Mouse (Mus musculus) MEL (cell line): ENCODE measurements at regions not wholly inside any gene's neighbourhood (a gene's known extent, or its start where the extent isn't known, plus 50 kb on each side); places are given as distances from the start of the nearest gene placed in this dataset.

Experiments used
- DNase-seq: peaks from one replicate; pipeline ENCODE4 v3.0.0; 2011; ENCODE audit warnings: low read depth, low spot score
- H3K27ac ChIP-seq: 2 replicates; pipeline ENCODE4 v1.5.1; 2012; ENCODE audit warnings: low read depth, mild to moderate bottlenecking, control low read depth, low read length, moderate library complexity; ENCODE audit not compliant: control insufficient read depth
- H3K27me3 ChIP-seq, 2 experiments: fragments of 150-350 bp in 1 of 2; sonication (generic) in 1 of 2; 2 replicates each; pipeline ENCODE4 v1.6.1; 2012; ENCODE audit warnings: low read length in 2 of 2, mild to moderate bottlenecking in 2 of 2, improper control_type of control experiment in 1 of 2, moderate library complexity in 1 of 2; ENCODE audit not compliant: insufficient read depth in 2 of 2, control insufficient read depth in 1 of 2
- H3K36me3 ChIP-seq, 2 experiments: 2 replicates each; pipeline ENCODE4 v1.6.1; 2012 to 2014; ENCODE audit warnings: low read length in 2 of 2, improper control_type of control experiment in 1 of 2, inconsistent platforms in 1 of 2, mild to moderate bottlenecking in 1 of 2; ENCODE audit not compliant: insufficient read depth in 2 of 2, control insufficient read depth in 1 of 2
- H3K4me1 ChIP-seq, 2 experiments: fragments of 150-350 bp in 1 of 2; sonication (generic) in 1 of 2; 2 replicates each; pipeline ENCODE4 v1.6.1; 2012; ENCODE audit warnings: low read length in 2 of 2, improper control_type of control experiment in 1 of 2, mild to moderate bottlenecking in 1 of 2; ENCODE audit not compliant: insufficient read depth in 2 of 2, control insufficient read depth in 1 of 2
- H3K4me3 ChIP-seq, 2 experiments: fragments of 150-350 bp in 1 of 2; sonication (generic) in 1 of 2; 2 replicates each; pipeline ENCODE4 v1.5.1; 2012; ENCODE audit warnings: low read depth in 2 of 2, low read length in 2 of 2, mild to moderate bottlenecking in 2 of 2, moderate library complexity in 2 of 2, control low read depth in 1 of 2, improper control_type of control experiment in 1 of 2; ENCODE audit not compliant: control insufficient read depth in 1 of 2, insufficient read depth in 1 of 2
- H3K79me2 ChIP-seq: 2 replicates; pipeline ENCODE4 v1.6.1; 2012; ENCODE audit warnings: mild to moderate bottlenecking, low read length, moderate library complexity; ENCODE audit not compliant: control insufficient read depth, poor library complexity, insufficient read depth
- H3K9ac ChIP-seq: 2 replicates; pipeline ENCODE4 v1.6.1; 2012; ENCODE audit warnings: low read depth, mild to moderate bottlenecking, control low read depth, low read length, moderate library complexity; ENCODE audit not compliant: control insufficient read depth, poor library complexity, severe bottlenecking
- H3K9me3 ChIP-seq: fragments of 150-350 bp; sonication (generic); replicated peaks from 2 replicates; pipeline ENCODE4 v1.6.1; 2012; ENCODE audit warnings: mild to moderate bottlenecking, low read length, improper control_type of control experiment, moderate library complexity; ENCODE audit not compliant: insufficient read depth
- CHD1 ChIP-seq: IDR thresholded peaks from 2 replicates; pipeline ENCODE4 v1.6.1; 2012; ENCODE audit warnings: low read depth, mild to moderate bottlenecking, inconsistent platforms, low read length, improper control_type of control experiment
- CHD2 ChIP-seq: IDR thresholded peaks from 2 replicates; pipeline ENCODE4 v1.6.1; 2011; ENCODE audit warnings: low read length, improper control_type of control experiment
- CTCF ChIP-seq, 3 experiments: IDR thresholded peaks in 2 of 3; conservative IDR thresholded peaks in 1 of 3; 2 replicates each; pipeline ENCODE4 v1.5.1; 2011 to 2012; ENCODE audit warnings: low read length in 3 of 3, low read depth in 2 of 3, mild to moderate bottlenecking in 2 of 3, improper control_type of control experiment in 1 of 3, inconsistent platforms in 1 of 3, mixed read lengths in 1 of 3, moderate library complexity in 1 of 3; ENCODE audit not compliant: control insufficient read depth in 1 of 3, insufficient read depth in 1 of 3, poor library complexity in 1 of 3, severe bottlenecking in 1 of 3
- ETS1 ChIP-seq: IDR thresholded peaks from 2 replicates; pipeline ENCODE4 v1.6.1; 2012; ENCODE audit warnings: low read depth, mild to moderate bottlenecking, inconsistent platforms, low read length, improper control_type of control experiment, moderate library complexity
- GABPA ChIP-seq: IDR thresholded peaks from 2 replicates; pipeline ENCODE4 v1.6.1; 2012; ENCODE audit warnings: low read depth, mild to moderate bottlenecking, inconsistent platforms, low read length, improper control_type of control experiment, moderate library complexity
- HCFC1 ChIP-seq: IDR thresholded peaks from 2 replicates; pipeline ENCODE4 v1.6.1; 2012; ENCODE audit warnings: low read depth, mild to moderate bottlenecking, inconsistent platforms, low read length, improper control_type of control experiment, moderate library complexity
- JUND ChIP-seq: IDR thresholded peaks from 2 replicates; pipeline ENCODE4 v1.6.1; 2011; ENCODE audit warnings: low read depth, mild to moderate bottlenecking, improper control_type of control experiment, low read length
- KAT2A ChIP-seq: conservative IDR thresholded peaks from 2 replicates; pipeline ENCODE4 v1.6.1; 2012; ENCODE audit warnings: low read depth, low read length, improper control_type of control experiment, inconsistent platforms
- MAX ChIP-seq: IDR thresholded peaks from 2 replicates; pipeline ENCODE4 v1.6.1; 2011; ENCODE audit warnings: low read length, improper control_type of control experiment
- MAZ ChIP-seq: IDR thresholded peaks from 2 replicates; pipeline ENCODE4 v1.6.1; 2012; ENCODE audit warnings: low read depth, mild to moderate bottlenecking, inconsistent platforms, low read length, improper control_type of control experiment
- MEF2A ChIP-seq: IDR thresholded peaks from 2 replicates; pipeline ENCODE4 v1.6.1; 2014; ENCODE audit warnings: low read depth, mild to moderate bottlenecking, inconsistent platforms, low read length, improper control_type of control experiment; ENCODE audit not compliant: poor library complexity, insufficient replicate concordance, severe bottlenecking; ENCODE audit errors: extremely low read depth
- MXI1 ChIP-seq: IDR thresholded peaks from 2 replicates; pipeline ENCODE4 v1.6.1; 2011; ENCODE audit warnings: mild to moderate bottlenecking, low read depth, low read length, improper control_type of control experiment
- MYB ChIP-seq: IDR thresholded peaks from 2 replicates; pipeline ENCODE4 v1.6.1; 2011; ENCODE audit warnings: mild to moderate bottlenecking, low read depth, low read length, improper control_type of control experiment
- MYC ChIP-seq: IDR thresholded peaks from 2 replicates; pipeline ENCODE4 v1.6.1; 2011; ENCODE audit warnings: low read depth, mild to moderate bottlenecking, low read length, improper control_type of control experiment, moderate library complexity
- POLR2A ChIP-seq, 2 experiments: IDR thresholded peaks; 2 replicates each; pipeline ENCODE4 v1.6.1; 2011 to 2012; ENCODE audit warnings: low read length in 2 of 2, mild to moderate bottlenecking in 2 of 2, control low read depth in 1 of 2, improper control_type of control experiment in 1 of 2, low read depth in 1 of 2, moderate library complexity in 1 of 2; ENCODE audit not compliant: control insufficient read depth in 1 of 2, insufficient read depth in 1 of 2, poor library complexity in 1 of 2
- POLR2AphosphoS2 ChIP-seq: IDR thresholded peaks from 2 replicates; pipeline ENCODE4 v1.6.1; 2011; ENCODE audit warnings: low read length, improper control_type of control experiment
- RAD21 ChIP-seq: IDR thresholded peaks from 2 replicates; pipeline ENCODE4 v1.6.1; 2011; ENCODE audit warnings: mild to moderate bottlenecking, low read depth, low read length, improper control_type of control experiment
- RCOR1 ChIP-seq: IDR thresholded peaks from 2 replicates; pipeline ENCODE4 v1.6.1; 2012; ENCODE audit warnings: low read depth, mild to moderate bottlenecking, inconsistent platforms, low read length, improper control_type of control experiment
- SMC3 ChIP-seq: IDR thresholded peaks from 2 replicates; pipeline ENCODE4 v1.6.1; 2011; ENCODE audit warnings: low read depth, low read length, improper control_type of control experiment
- TAL1 ChIP-seq: IDR thresholded peaks from 2 replicates; pipeline ENCODE4 v1.6.1; 2012; ENCODE audit warnings: mild to moderate bottlenecking, inconsistent platforms, low read length, moderate library complexity, mixed read lengths
- TBP ChIP-seq: IDR thresholded peaks from 2 replicates; pipeline ENCODE4 v1.8.0; 2011; ENCODE audit warnings: low read depth, low read length, improper control_type of control experiment
- TCF12 ChIP-seq: IDR thresholded peaks from 2 replicates; pipeline ENCODE4 v1.6.1; 2014; ENCODE audit warnings: low read depth, mild to moderate bottlenecking, inconsistent platforms, low read length, improper control_type of control experiment, moderate library complexity
- UBTF ChIP-seq: IDR thresholded peaks from 2 replicates; pipeline ENCODE4 v1.6.1; 2012; ENCODE audit warnings: low read depth, mild to moderate bottlenecking, inconsistent platforms, low read length, improper control_type of control experiment, moderate library complexity, borderline replicate concordance; ENCODE audit not compliant: insufficient read depth
- USF1 ChIP-seq: IDR thresholded peaks from 2 replicates; pipeline ENCODE4 v1.6.1; 2014; ENCODE audit warnings: low read depth, mild to moderate bottlenecking, inconsistent platforms, low read length, improper control_type of control experiment, moderate library complexity
- ZC3H11A ChIP-seq: IDR thresholded peaks from 2 replicates; pipeline ENCODE4 v1.6.1; 2012; ENCODE audit warnings: low read depth, mild to moderate bottlenecking, inconsistent platforms, low read length, improper control_type of control experiment
- ZKSCAN1 ChIP-seq: IDR thresholded peaks from 2 replicates; pipeline ENCODE4 v1.6.1; 2012; ENCODE audit warnings: low read depth, mild to moderate bottlenecking, inconsistent platforms, low read length, improper control_type of control experiment, moderate library complexity
- ZMIZ1 ChIP-seq: IDR thresholded peaks from 2 replicates; pipeline ENCODE4 v1.6.1; 2012; ENCODE audit warnings: low read depth, mild to moderate bottlenecking, inconsistent platforms, low read length, improper control_type of control experiment, moderate library complexity
- ZNF384 ChIP-seq: IDR thresholded peaks from 2 replicates; pipeline ENCODE4 v1.6.1; 2012; ENCODE audit warnings: low read depth, mild to moderate bottlenecking, inconsistent platforms, low read length, improper control_type of control experiment

- TF ChIP-seq TBP (no peak), CHD1 (no peak), USF1 (no peak), TAL1 (no peak), POLR2AphosphoS2 (no peak), ZKSCAN1 (no peak), JUND (no peak), MAZ (no peak), CHD2 (no peak), RAD21 (no peak), ZMIZ1 (no peak), POLR2A (IDR thresholded peaks at IDR 0.05; ENCODE audit: control insufficient read depth in 1 of 2, insufficient read depth in 1 of 2, low read depth in 1 of 2, low read length in 2 of 2, poor library complexity in 1 of 2) (no peak), SMC3 (no peak), ZC3H11A (no peak), MYC (no peak), MEF2A (no peak), KAT2A (no peak), GABPA (no peak), CTCF (IDR thresholded peaks at IDR 0.05 in 2 of 3, conservative IDR thresholded peaks at IDR 0.05 in 1 of 3; ENCODE audit: control insufficient read depth in 1 of 3, insufficient read depth in 1 of 3, low read depth in 2 of 3, low read length in 3 of 3, poor library complexity in 1 of 3, severe bottlenecking in 1 of 3) (no peak)
- Histone ChIP-seq H3K36me3 (no peaks in the 10 kb centered on the region), H3K4me1 (no peaks in the 10 kb centered on the region), H3K79me2 (no peaks in the 10 kb centered on the region), H3K27ac (no peak overlapping the region), H3K4me3 (no peak overlapping the region), H3K9ac (no peak overlapping the region), H3K27me3 (no peaks in the 10 kb centered on the region), H3K9me3 (no peaks in the 10 kb centered on the region)
- no peak for DNase-seq
Observed at GRCm38 (mm10) chr15:61609656-61610055, 686.8 kb upstream of the A1bg start.

DNA sequence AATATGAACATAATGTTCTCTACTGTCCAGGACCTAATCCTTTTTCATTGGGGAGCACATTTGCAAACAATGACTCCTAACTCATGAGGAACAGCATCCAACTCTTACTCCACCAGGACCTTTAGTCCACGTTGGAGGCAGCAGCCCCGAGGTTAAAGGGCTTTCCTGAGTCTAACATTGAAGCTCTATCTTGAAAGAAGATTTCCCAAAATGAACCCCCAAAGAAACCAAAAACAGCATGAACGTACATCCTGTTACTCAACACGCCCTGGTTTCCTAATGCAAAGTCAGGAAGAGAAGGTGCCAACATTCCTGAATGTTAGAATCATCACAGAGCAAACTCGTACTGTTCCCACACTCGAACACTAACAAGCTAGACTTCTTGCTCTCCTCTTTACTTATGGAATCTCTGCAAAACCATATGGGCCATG lies 685.5 kb upstream of the A1bg start:
- DNase-seq = no peak
- H3K4me1 ChIP-seq = no peaks in the 10 kb centered on the region
- H3K9ac ChIP-seq = no peak overlapping the region
- H3K36me3 ChIP-seq = no peaks in the 10 kb centered on the region
- H3K27me3 ChIP-seq = no peaks in the 10 kb centered on the region
- TF ChIP-seq RAD21 (no peak), TCF12 (no peak), RCOR1 (no peak), ZNF384 (no peak), ETS1 (no peak), MAX (no peak), HCFC1 (no peak), MYB (no peak), POLR2A (IDR thresholded peaks at IDR 0.05; ENCODE audit: control insufficient read depth in 1 of 2, insufficient read depth in 1 of 2, low read depth in 1 of 2, low read length in 2 of 2, poor library complexity in 1 of 2) (no peak), UBTF (no peak), MXI1 (no peak), KAT2A (no peak), GABPA (no peak)
- H3K9me3 ChIP-seq = no peaks in the 10 kb centered on the region
- no peaks in the 10 kb centered on the region for H3K79me2 ChIP-seq
- H3K4me3 ChIP-seq = no peak overlapping the region
- no peak overlapping the region for H3K27ac ChIP-seq
